In the genomic region with DNA sequence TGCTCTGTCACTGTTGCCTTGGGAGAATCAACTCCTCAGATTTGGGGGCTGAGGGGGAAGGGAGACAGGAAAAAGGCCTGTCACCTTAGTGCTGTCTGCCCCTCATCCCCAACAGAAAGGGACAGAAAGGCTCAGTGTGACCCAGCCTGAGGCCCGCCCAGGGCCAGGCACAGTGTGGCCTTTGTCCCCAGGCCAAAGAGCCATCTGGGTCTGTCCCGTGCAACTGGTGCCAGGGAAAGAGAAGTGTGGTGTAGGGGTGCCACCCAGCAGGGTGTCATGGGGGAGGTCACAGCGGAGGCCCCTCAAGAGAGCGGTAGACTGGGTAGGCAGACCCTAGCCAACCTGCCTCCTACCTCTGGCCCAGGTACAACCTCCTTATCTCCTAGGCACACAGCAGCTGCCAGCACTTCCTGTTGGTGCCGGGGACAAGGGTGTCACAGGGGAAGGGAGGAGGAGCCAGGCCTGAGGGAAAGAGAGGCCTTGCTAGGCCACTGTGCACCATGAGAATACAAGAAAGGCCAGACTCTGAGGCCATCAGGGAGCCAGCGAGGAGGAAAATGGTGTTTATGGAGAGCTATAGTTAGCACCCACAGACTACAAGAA, we compare ENCODE assay signal across 8 mouse cellular contexts. TPM values are rescaled to one million over a fixed set of nuclear protein-coding genes. Genes with fewer than 3 reads are reported as not detected.
DNase-seq lines count a peak whose midpoint lies in the region; ATAC-seq and TF ChIP-seq lines count a peak whose summit lies in the region.
"Had no signal": no experiment of that assay in that cellular context is flagged by ENCODE, and none has a peak within 500 bp of the region (broad histone marks: within the 10 kb centered on the region; RNA-seq: fewer than 3 reads in every experiment).

No protein-coding gene starts in this region.

- no peak for TF ChIP-seq CTCF in layer of hippocampus, adult 2 months (conservative IDR thresholded peaks at IDR 0.05)

- WGBS in intestine, embryonic 16.5 days, result 43% methylated on average over 6 of the region's 6 CpGs
- 36% methylated on average over 6 of the region's 6 CpGs for WGBS in lung, embryonic 16.5 days

- no peaks in the 10 kb centered on the region for H3K36me3 ChIP-seq in intestine, embryonic 16.5 days (ENCODE audit: control insufficient read depth, insufficient read depth, low read length)
- H3K36me3 ChIP-seq in lung, embryonic 16.5 days (ENCODE audit: control insufficient read depth, insufficient read depth, low read length), result no peaks in the 10 kb centered on the region

- peaks cover 27% of the 10 kb centered on the region for H3K4me1 ChIP-seq in intestine, embryonic 16.5 days (ENCODE audit: control insufficient read depth, insufficient read depth, low read length)
- peaks cover 26% of the 10 kb centered on the region for H3K4me1 ChIP-seq in lung, embryonic 16.5 days (replicated peaks; ENCODE audit: control insufficient read depth, insufficient read depth, low read length)

- peak; percentile 89 for ATAC-seq in intestine, embryonic 16.5 days
- peak; percentile 29; the same call in 1 of the 2 replicates for ATAC-seq in lung, embryonic 16.5 days (ENCODE audit: low read depth)

- H3K4me3 ChIP-seq in layer of hippocampus, adult 2 months, result no peak overlapping the region
- H3K4me3 ChIP-seq in intestine, embryonic 16.5 days (ENCODE audit: low read length), result no peak overlapping the region
- no peak overlapping the region for H3K4me3 ChIP-seq in lung, embryonic 16.5 days (ENCODE audit: low read length)

- peak in 1 of 2 experiments; percentile 37 for DNase-seq in layer of hippocampus, adult 2 months (ENCODE audit: low spot score in 2 of 2)
- DNase-seq in layer of hippocampus, postnatal 10 days (ENCODE audit: low spot score in 2 of 2), result no peak
- DNase-seq in adipocyte (ENCODE audit: low spot score), result peak; percentile 52
- no peak for DNase-seq in left cerebral cortex, adult 18-20 months (ENCODE audit: low spot score in 2 of 2)
- DNase-seq in ovary, postnatal 10 days (ENCODE audit: low spot score), result no peak

- H3K9ac ChIP-seq in intestine, embryonic 16.5 days (ENCODE audit: low read depth, low read length), result peak overlapping the region; percentile 46
- peak overlapping the region; percentile 29 for H3K9ac ChIP-seq in lung, embryonic 16.5 days (ENCODE audit: low read length)

- no peaks in the 10 kb centered on the region for H3K9me3 ChIP-seq in intestine, embryonic 16.5 days (ENCODE audit: control insufficient read depth, low read length)
- no peaks in the 10 kb centered on the region for H3K9me3 ChIP-seq in lung, embryonic 16.5 days (ENCODE audit: control insufficient read depth, low read length)

- H3K27ac ChIP-seq in layer of hippocampus, adult 2 months, result peak overlapping the region; percentile 79
- H3K27ac ChIP-seq in intestine, embryonic 16.5 days (ENCODE audit: low read length), result peak overlapping the region; percentile 84
- peak overlapping the region; percentile 36 for H3K27ac ChIP-seq in lung, embryonic 16.5 days (ENCODE audit: low read length)

- no peaks in the 10 kb centered on the region for H3K27me3 ChIP-seq in intestine, embryonic 16.5 days (replicated peaks; ENCODE audit: control insufficient read depth, insufficient read depth, low read length)
- H3K27me3 ChIP-seq in lung, embryonic 16.5 days (ENCODE audit: control insufficient read depth, insufficient read depth, low read depth, low read length), result no peaks in the 10 kb centered on the region

- H3K4me2 ChIP-seq in intestine, embryonic 16.5 days (ENCODE audit: low read depth, low read length), result peak overlapping the region; percentile 31; the same call in 1 of the 2 replicates
- H3K4me2 ChIP-seq in lung, embryonic 16.5 days (ENCODE audit: low read depth, low read length), result no peak overlapping the region

RNA-seq across cellular contexts. Expression of a gene that starts 13.6 kb away (rescaled TPM):
- 10 to 100 TPM; 21.7 to 23.7 TPM for total RNA-seq in layer of hippocampus, adult 2 months (2021)
- 10 to 100 TPM; 19.3 to 23.4 TPM for total RNA-seq in layer of hippocampus, postnatal 10 days (2021)
- polyA plus RNA-seq in intestine, embryonic 16.5 days (2015; fragmentation: Nextera tagmentation; extraction: Ambion mirVana), result 16.9 and 20.2 TPM in 2 replicates
- 8.7 and 9.0 TPM in 2 replicates for polyA plus RNA-seq in lung, embryonic 16.5 days (2015; fragmentation: Nextera tagmentation; extraction: Ambion mirVana)
- 10 to 100 TPM; 30.5 to 36.1 TPM for total RNA-seq in left cerebral cortex, adult 18-20 months (2021)
- total RNA-seq: neutrophil, adult 5-6 weeks had no signal

RNA-seq across cellular contexts. Expression of a gene that starts 58.0 kb away (rescaled TPM):
- 10 to 100 TPM; 73.9 to 77.9 TPM for total RNA-seq in layer of hippocampus, adult 2 months (2021)
- 10 to 100 TPM; 32.1 to 33.6 TPM for total RNA-seq in layer of hippocampus, postnatal 10 days (2021)
- polyA plus RNA-seq in intestine, embryonic 16.5 days (2015; fragmentation: Nextera tagmentation; extraction: Ambion mirVana), result 8.7 and 10.1 TPM in 2 replicates
- 16.6 and 19.3 TPM in 2 replicates for polyA plus RNA-seq in lung, embryonic 16.5 days (2015; fragmentation: Nextera tagmentation; extraction: Ambion mirVana)
- 10 to 100 TPM; 72.9 to 78.3 TPM for total RNA-seq in left cerebral cortex, adult 18-20 months (2021)
